Mouse (Mus musculus) myocyte (in vitro differentiated cells): ENCODE measurements around the gene Ncf4.
"Not testable (repeated sequence)": the region's sequence is repeated elsewhere in the genome, so short reads cannot be mapped to it uniquely, and the experiment has no call there.

ENCODE experiments used
- CEBPB ChIP-seq: IDR thresholded peaks from 2 replicates; pipeline ENCODE4 v1.6.1; 2011; ENCODE audit warnings: mild to moderate bottlenecking, moderate library complexity; ENCODE audit not compliant: poor library complexity, insufficient read depth, severe bottlenecking
- E2F4 ChIP-seq: IDR thresholded peaks from one replicate; pipeline ENCODE4 v1.6.1; 2011; ENCODE audit warnings: mild to moderate bottlenecking, control low read depth, moderate library complexity; ENCODE audit not compliant: insufficient read depth
- MAX ChIP-seq: IDR thresholded peaks from one replicate; pipeline ENCODE4 v1.6.1; 2011; ENCODE audit warnings: low read depth, mild to moderate bottlenecking, control low read depth
- MYOD1 ChIP-seq, 3 experiments: IDR thresholded peaks; one replicate each; pipeline ENCODE4 v1.6.1; 2011; ENCODE audit warnings: control low read depth in 2 of 3, low read depth in 2 of 3, mild to moderate bottlenecking in 2 of 3, moderate library complexity in 1 of 3; ENCODE audit not compliant: insufficient read length in 2 of 3, control insufficient read depth in 1 of 3
- MYOG ChIP-seq, 3 experiments: IDR thresholded peaks; one replicate each; pipeline ENCODE4 v1.6.1; 2011; ENCODE audit warnings: control low read depth in 2 of 3, low read depth in 2 of 3, mild to moderate bottlenecking in 2 of 3; ENCODE audit not compliant: insufficient read length in 2 of 3, control insufficient read depth in 1 of 3, insufficient read depth in 1 of 3
- POLR2A ChIP-seq: IDR thresholded peaks from one replicate; pipeline ENCODE4 v1.6.1; 2011; ENCODE audit warnings: low read depth, mild to moderate bottlenecking, control low read depth, moderate library complexity; ENCODE audit not compliant: insufficient read length
- POLR2AphosphoS2 ChIP-seq: IDR thresholded peaks from one replicate; pipeline ENCODE4 v1.6.1; 2011; ENCODE audit warnings: low read depth, control low read depth; ENCODE audit not compliant: insufficient read length
- REST ChIP-seq: IDR thresholded peaks from one replicate; pipeline ENCODE4 v1.6.1; 2011; ENCODE audit warnings: mild to moderate bottlenecking, control low read depth, moderate library complexity; ENCODE audit not compliant: insufficient read depth, insufficient read length
- TCF12 ChIP-seq: IDR thresholded peaks from one replicate; pipeline ENCODE4 v1.6.1; 2011; ENCODE audit warnings: mild to moderate bottlenecking, control low read depth; ENCODE audit not compliant: poor library complexity, insufficient read depth, severe bottlenecking
- TCF3 ChIP-seq: IDR thresholded peaks from one replicate; pipeline ENCODE4 v1.6.1; 2011; ENCODE audit warnings: low read depth, control low read depth; ENCODE audit not compliant: insufficient read length
- USF1 ChIP-seq: IDR thresholded peaks from one replicate; pipeline ENCODE4 v1.6.1; 2011; ENCODE audit warnings: low read depth, mild to moderate bottlenecking, control low read depth, moderate library complexity

DNA sequence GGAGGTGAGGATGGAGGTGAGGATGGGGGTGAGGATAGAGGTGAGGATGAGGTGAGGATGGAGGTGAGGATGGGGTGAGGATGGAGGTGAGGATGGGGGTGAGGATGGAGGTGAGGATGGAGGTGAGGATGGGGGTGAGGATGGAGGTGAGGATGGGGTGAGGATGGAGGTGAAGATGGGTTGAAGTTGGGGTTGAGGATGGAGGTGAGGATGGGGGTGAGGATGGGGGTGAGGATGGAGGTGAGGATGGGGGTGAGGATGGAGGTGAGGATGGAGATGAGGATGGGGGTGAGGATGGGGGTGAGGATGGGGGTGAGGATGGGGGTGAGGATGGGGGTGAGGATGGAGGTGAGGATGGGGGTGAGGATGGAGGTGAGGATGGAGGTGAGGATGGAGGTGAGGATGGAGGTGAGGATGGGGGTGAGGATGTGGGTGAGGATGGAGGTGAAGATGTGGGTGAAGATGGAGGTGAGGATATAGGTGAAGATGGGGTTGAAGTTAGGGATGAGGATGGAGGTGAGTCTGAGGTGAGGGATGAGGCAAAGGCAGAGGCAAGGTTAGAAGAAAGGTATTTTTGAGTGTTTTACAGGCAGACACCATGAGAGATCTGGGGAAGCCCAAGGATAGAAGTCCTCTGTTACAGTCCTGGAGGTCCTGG is 12.1 kb downstream of the Ncf4 start:
- TF ChIP-seq MYOG (IDR thresholded peaks at IDR 0.05; ENCODE audit: control insufficient read depth in 1 of 3, insufficient read depth in 1 of 3, insufficient read length in 2 of 3, low read depth in 2 of 3); USF1; POLR2A; E2F4; CEBPB; TCF3; MYOD1 (IDR thresholded peaks at IDR 0.05; ENCODE audit: control insufficient read depth in 1 of 3, insufficient read length in 2 of 3, low read depth in 2 of 3); MAX; REST; TCF12; POLR2AphosphoS2: not testable (repeated sequence)
